Mouse (Mus musculus) adrenal gland, postnatal 4 days (tissue): ENCODE data around the gene Iqcf3. TPM values are rescaled to one million over a fixed set of nuclear protein-coding genes. Genes with fewer than 3 reads are reported as not detected.
A peak's percentile ranks its signal among the peaks of the same experiment; 100 is the strongest.
"Not testable (repeated sequence)": the region's sequence is repeated elsewhere in the genome, so short reads cannot be mapped to it uniquely, and the experiment has no call there.

Experiments
- DNase-seq, 2 experiments: peaks; one replicate each; pipeline ENCODE4 v3.0.0; 2021 to 2022; ENCODE audit warnings: low spot score in 2 of 2, mixed read lengths in 2 of 2
- long read RNA-seq, 2 experiments: library from polyadenylated mRNA; stranded (forward); transcript quantifications; one replicate each; pipeline ENCODE4 v2.0.0; 2021
- total RNA-seq, 2 experiments: library from RNA; stranded (reverse); gene quantifications; 2 replicates each; pipeline ENCODE4 v1.2.3; 2021

Gene Iqcf3
- not detected for total RNA-seq
- long read RNA-seq, experiment 1 = 0 reads
- long read RNA-seq, experiment 2 = 0 reads

GRCm38 (mm10) chr9:106561531-106561930 lies at the start of gene Iqcf3:
Gene Iqcf3, minus strand, starts transcription at chr9:106561631.
- no peak for DNase-seq

- DNase-seq = no peak
Measured at GRCm38 (mm10) chr9:106610727-106611126, 49.3 kb upstream of the Iqcf3 start.

- DNase-seq = peak; percentile 11 to 32
Measured at GRCm38 (mm10) chr9:106600546-106600945, 39.1 kb upstream of the Iqcf3 start.

GRCm38 (mm10) chr9:106598466-106598865 lies 37.0 kb upstream of the Iqcf3 start:
- DNase-seq = no peak

GRCm38 (mm10) chr9:106595836-106596235 lies 34.4 kb upstream of the Iqcf3 start:
- no peak for DNase-seq

- not testable (repeated sequence) for DNase-seq
Measured at GRCm38 (mm10) chr9:106595402-106595801, 34.0 kb upstream of the Iqcf3 start.

- no peak for DNase-seq
Measured at GRCm38 (mm10) chr9:106592158-106592557, 30.7 kb upstream of the Iqcf3 start.

- DNase-seq = no peak
Measured at GRCm38 (mm10) chr9:106582552-106582951, 21.1 kb upstream of the Iqcf3 start.

GRCm38 (mm10) chr9:106580016-106580415 lies 18.6 kb upstream of the Iqcf3 start:
- DNase-seq = no peak

- DNase-seq = no peak
Measured at GRCm38 (mm10) chr9:106576112-106576511, 14.7 kb upstream of the Iqcf3 start.

- no peak for DNase-seq
Measured at GRCm38 (mm10) chr9:106573366-106573765, 11.9 kb upstream of the Iqcf3 start.

GRCm38 (mm10) chr9:106572186-106572585 lies 10.8 kb upstream of the Iqcf3 start:
- no peak for DNase-seq

GRCm38 (mm10) chr9:106570896-106571295 lies 9.5 kb upstream of the Iqcf3 start, which contains the start of gene Iqcf4:
Gene Iqcf4, minus strand, starts transcription at chr9:106570996.
- no peak for DNase-seq

- DNase-seq = no peak
Measured at GRCm38 (mm10) chr9:106566437-106566836, 5.0 kb upstream of the Iqcf3 start.

GRCm38 (mm10) chr9:106564025-106564424 lies 2.6 kb upstream of the Iqcf3 start:
- DNase-seq = no peak

- DNase-seq = no peak
Measured at GRCm38 (mm10) chr9:106562291-106562690, 860 bp upstream of the Iqcf3 start.

- no peak for DNase-seq
Measured at GRCm38 (mm10) chr9:106534975-106535374, 26.5 kb downstream of the Iqcf3 start.

- no peak for DNase-seq
Measured at GRCm38 (mm10) chr9:106534296-106534695, 27.1 kb downstream of the Iqcf3 start.

GRCm38 (mm10) chr9:106531833-106532232 lies 29.6 kb downstream of the Iqcf3 start:
- DNase-seq = no peak

GRCm38 (mm10) chr9:106519909-106520308 lies 41.5 kb downstream of the Iqcf3 start:
- no peak for DNase-seq

GRCm38 (mm10) chr9:106519433-106519832 lies 42.0 kb downstream of the Iqcf3 start:
- DNase-seq = no peak

GRCm38 (mm10) chr9:106514273-106514672 lies 47.2 kb downstream of the Iqcf3 start, which contains the start of gene Iqcf5:
Gene Iqcf5, plus strand, starts transcription at chr9:106514573.
- no peak for DNase-seq

- DNase-seq = no peak
Measured at GRCm38 (mm10) chr9:106513566-106513965, 47.9 kb downstream of the Iqcf3 start.
